Mouse (Mus musculus) kidney, postnatal 4 days (tissue): ENCODE results near the gene Mapt.

Experiments
- DNase-seq, 2 experiments: peaks; one replicate each; pipeline ENCODE4 v3.0.0; 2021; ENCODE audit warnings: mixed read lengths in 2 of 2

Mapt gene

DNA sequence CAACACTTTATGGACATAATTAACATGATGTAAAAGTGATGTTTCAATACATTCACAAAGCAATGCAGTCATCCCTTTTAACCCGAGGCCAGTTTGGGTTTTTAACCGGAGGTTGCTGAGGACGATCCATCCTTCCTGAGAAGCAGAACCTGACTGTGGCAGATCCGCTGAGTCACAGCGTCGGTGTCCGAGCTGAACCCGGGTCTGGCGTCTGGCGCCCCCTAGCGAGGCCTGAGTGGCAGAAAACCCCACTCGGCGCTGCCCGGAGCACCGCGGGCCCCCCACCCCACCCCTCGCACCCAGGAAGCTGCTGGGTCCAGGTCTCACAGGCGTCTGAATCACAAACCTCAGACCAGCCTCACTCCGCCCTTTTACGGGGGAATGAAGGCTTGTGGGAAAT is 47.0 kb downstream of the Mapt start:
- peak; percentile 80 to 84 for DNase-seq

DNA sequence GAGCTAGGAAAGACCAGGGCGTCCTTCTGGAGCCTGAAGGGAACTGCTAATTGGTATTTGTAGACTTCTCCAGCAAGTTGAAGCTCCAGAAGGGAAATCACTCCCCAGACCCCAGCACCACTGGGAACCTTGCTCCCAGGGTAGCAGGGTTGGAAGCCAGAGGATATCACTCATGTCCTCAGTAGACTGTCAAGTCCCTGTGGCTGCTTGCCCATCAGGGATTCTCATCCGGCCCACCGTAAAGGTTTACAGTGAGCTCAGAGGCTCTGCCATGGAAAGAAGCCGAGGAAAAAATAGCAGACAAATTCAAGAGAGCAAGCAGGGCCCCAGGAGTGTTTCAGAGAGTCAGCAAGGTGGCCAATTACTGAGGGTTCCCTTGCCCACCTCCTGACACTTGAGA is 47.9 kb downstream of the Mapt start:
- DNase-seq: no peak

DNA sequence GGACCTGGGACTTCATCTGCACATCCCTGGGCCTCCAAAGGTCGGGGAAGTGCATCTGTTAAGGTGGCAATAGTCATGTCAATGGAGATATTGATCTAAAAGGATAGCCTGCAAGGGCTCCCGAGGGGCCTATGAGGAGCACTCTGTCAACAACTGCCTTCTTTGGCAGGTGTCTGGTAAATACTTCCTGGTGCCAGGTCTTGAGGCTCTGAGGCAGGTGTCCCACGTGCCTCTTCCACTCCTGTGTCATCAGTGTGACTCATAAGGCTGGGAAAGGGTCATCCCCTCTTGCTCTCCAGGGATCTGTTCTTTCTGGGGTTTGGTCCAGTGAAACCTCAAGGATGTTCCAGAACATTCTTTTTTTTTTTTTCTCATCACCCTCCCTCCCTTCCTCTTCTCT is 48.3 kb downstream of the Mapt start:
- no peak for DNase-seq

DNA sequence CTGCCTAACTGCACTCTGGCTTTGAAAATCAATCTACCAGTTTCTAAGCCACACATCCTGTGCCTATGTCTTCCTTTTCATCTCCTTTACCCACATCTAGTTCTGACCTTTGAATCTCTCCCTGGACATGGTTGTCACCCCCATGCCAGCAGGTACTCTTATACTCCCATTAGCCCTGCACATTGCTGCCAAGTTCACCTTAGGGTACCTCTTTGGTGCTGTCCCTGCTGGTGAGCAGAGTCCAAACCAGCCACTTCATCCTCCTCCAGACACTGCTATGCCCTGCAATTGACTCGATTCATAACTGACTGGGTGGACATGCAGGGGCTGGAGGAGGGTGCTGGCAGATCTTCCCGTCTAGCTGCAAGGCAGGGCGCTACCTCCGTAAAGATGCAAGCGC is 50.3 kb downstream of the Mapt start:
- DNase-seq: no peak

DNA sequence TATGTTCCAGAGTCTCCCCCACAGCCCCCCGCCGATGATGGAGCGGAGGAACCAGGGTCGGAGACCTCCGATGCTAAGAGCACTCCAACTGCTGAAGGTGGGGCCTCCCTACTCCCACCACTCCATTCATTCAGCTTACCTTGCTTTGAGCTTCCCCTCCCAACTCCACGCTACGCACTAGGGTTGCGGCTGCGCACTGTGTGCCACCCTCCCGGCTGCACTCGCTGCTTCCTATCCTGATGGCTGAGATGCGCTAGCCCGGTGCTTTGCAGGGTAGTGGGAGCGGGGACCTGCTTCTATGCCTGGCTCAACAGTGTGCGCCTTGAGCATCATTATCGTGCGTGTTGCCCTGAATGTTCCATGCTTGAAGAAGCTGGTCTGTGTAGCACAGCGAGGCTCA is 55.9 kb downstream of the Mapt start:
- DNase-seq: no peak

DNA sequence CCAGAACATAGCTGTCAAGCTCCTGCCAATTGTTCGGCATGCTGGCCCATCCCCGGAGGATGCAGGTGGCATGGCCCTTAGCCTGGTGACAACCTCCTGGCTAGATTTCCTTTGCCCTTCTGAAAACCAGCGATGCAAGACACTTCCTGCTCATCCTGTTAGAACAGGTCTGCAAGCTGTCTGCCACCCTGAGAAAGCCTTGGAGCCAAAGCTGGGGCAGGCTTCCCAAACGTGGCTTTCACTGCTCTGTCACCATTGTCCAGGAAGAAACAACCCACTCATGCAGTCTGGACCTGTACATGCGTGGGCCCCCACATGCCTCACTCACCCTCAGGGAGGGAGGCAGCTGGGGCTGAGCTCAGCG is 57.6 kb downstream of the Mapt start:
- DNase-seq: peak in 1 of 2 experiments; percentile 44

DNA sequence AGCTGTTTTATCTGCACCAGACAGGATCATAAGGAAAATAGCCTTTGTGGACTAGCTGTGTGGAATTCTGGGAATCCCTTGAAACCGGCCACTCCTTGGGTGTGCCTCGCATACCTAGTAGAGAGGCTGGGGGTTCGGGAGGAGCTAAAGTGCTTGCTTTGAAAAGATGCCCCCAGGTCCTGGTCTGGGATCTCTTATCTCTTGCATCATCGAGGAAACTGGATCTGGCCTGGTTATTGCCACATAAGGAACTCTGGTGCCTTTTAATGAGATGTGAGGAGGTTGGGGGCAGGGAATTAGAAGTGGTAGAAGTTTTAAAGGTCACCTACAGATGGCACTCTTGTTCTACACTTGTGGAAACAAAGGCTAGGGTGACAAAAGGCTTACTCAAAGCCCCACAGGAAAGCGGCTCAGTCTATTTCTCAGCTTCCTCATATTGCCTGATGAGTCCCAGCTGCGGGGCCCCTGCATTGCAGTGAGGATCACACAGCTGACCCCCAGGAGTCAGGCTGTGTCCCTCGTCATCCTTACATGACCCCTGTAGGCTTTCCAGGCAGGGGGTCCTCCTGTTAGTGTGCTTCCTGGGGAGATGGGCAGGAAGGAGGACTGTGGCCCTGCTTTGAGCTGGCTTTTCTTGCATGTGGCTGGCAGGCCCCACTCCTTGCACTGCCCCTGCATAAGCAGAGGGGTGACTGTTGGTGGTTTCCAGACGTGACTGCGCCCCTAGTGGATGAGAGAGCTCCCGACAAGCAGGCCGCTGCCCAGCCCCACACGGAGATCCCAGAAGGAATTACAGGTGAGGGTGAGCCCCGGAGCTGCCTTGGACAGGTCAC is 58.2 kb downstream of the Mapt start:
- DNase-seq: peak; percentile 79 to 83

DNA sequence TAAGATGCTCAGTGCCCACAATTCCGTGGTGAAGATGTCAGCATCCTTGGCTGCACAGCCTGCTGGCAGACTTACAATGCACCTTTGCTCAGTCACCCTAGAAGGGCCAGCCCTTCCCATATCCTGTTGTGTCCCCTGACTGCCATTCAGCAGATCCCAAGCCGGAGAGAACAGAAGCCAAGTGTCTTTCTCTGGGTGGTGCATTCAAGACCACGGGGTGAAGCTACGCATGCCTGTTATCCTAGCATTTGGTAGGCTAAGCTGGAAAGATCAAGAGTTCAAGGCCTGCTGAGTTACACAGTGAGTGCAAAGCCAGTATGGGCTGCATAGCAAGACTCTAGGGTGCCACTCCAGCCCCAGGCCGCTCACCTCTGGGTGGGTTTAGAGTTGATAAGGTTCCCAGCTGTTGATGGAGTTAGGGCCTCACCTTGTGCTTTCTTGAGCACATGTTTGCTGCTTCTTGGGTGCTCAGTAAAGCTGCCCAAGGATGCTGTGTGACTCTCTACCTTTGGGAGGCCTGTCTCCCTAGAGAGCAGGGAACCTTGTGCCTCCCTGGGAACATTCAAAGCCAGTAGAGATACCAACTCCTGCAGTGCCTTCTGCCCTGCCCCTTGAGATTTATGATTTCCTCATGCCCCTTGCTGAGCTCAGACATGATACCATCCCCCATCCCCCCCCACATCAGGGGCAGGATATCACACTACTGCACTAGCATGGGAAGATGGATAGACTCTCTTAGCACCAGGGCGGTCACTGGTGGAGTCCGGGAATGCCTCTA is 61.4 kb downstream of the Mapt start:
- no peak for DNase-seq

DNA sequence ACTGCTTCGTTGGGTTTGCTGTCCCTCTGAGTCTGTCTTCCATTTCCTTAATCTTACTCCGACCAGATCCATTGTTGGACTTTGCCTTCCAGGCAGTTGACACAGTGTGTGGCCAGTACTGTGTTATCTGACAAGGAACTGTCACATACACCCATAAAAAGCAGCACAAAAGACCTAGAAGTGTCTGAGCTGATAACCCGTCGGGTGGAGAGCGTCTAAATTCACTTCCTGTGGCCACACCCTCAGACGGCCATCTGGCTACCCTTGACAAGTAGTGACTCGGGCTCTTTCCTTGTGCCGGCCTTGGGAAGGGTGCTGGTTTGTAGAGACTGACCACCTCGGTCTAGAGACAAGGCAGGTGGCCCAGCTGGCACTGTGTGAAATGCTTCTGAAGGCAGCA is 62.1 kb downstream of the Mapt start:
- DNase-seq: no peak

DNA sequence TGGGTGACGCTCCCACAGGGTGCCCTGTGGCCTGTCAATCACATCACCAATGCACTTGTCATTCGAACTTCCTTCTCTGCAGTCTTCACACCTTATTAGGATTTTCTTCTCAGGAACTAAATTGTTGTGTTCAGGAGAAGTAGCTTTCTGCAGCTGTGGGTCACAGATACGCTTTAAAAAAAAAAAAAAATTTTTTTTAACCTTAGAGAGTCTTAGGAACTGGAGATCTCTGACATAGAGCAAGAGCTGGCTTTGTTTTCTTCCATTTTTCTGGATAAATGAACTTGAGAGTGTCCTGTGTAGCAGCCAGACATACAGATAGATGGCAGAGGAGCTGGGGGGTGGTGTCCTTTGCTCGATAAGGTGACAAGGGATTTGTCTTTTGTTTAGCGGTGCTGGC is 64.0 kb downstream of the Mapt start:
- no peak for DNase-seq

DNA sequence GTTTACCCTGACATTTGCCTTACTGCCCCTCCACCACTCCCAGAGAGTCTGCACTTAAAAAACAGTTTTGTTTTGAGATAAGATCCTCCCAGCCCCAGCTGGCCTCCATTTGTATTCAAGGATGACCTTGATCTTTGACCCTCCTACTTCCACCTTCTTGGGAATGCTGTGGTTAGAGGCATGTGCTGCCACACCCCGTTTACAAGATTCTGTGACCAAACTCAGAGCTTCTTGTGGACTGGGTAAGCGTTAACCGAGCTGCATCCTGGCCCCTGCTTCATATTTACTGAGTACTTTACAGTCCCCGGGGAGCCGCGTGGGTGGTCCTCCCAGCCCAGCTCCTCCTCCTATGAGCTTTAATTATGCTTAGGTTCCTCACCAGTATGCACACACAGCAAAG is 64.5 kb downstream of the Mapt start:
- peak; percentile 29 to 41 for DNase-seq

DNA sequence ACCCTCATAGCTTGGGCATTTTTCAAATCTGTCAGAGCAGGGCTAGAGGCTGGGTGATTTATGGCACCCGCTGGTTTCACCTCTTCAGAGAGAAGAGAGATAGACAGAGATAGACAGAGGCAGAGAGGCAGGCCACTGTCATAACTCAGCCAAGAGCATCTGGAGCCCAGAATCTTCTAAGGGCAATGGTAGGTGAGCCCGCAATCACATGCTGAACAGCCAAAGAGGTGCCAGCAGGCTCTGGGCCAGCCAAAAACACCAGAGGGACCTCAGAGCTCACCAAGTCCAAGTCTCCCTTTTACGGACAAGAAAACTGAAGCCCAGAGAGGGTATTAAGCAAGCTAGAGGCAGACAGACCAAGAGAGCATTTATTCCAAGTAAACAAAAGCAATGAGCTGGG is 66.5 kb downstream of the Mapt start:
- DNase-seq: no peak

DNA sequence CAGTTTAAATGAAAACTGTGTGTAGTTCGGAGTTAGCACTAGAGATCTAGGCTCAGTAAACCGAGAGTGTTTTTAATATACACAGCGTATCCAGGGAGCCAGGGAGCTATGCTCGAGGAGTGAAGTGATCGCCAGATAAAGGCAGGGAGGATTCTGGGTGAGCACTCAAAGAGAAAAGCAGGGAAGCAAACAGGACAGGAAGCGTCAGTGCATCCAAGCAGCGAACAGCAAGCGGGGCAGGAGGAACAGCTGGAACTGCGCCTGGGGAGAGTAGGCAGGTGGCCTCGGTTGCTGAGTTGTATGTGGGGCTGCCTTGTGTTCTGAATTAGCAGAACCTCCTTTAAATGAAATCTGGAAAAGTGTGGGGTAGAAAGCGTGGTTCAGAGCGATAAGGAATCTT is 71.4 kb downstream of the Mapt start:
- DNase-seq: peak in 1 of 2 experiments; percentile 35

DNA sequence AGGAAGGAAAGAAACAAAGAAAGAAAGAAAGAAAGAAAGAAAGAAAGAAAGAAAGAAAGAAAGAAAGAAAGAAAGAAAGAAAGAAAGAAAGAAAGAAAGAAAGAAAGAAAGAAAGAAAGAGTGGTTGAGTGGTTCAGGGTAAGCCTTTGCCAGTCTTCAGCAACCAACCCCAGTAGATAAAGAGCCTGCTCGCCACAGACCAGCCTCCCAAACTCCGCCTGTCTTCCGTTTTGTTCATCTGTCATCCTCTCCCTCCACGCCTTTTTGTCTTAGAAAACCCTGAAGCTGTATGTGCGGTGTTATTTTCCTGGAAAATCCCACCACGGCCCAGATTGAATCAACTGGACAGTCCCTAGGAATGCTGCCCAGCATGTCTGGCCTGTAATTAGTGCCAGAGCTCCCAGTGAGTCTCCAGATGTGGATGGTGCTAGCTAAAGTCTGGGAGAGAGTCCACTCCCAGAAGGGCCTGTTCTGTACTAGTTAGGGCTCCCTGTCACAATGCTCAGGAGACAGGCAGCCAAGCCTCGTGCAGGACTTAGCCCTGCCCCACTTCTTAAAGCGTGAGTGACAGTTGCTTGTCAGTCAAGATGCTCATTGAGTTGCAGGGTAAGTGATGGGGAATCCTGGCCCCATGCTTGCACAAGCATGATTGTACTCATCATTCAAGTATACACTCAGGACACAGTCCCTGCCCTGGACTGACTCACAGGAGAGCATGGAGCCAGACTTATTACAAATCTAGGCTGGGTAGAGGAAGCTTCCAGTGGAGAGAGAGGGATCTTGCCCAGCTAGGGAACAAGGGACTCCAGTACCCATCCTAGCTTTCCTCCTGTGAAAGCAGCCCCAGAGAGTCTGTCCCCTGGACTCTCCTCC is 72.1 kb downstream of the Mapt start:
- DNase-seq: no peak

DNA sequence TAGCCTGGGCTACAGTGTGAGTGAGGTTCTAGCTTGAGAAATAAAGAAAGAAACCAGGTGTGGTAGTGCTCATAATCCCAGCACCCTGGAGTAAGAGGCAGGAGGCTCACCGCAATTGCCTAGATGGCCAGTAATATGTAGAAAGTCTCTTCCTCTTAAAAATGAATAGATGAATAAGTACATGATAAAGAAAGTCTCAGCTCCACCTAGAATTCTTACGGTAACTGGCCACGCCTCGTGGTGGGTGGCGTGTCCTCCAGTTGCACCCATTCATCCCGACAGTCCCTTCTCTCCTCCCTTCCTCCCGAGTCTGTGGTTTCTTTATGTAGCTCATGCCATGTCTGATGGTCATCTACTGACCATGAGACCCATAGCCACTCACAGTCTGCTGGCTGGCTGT is 74.5 kb downstream of the Mapt start:
- DNase-seq: no peak

DNA sequence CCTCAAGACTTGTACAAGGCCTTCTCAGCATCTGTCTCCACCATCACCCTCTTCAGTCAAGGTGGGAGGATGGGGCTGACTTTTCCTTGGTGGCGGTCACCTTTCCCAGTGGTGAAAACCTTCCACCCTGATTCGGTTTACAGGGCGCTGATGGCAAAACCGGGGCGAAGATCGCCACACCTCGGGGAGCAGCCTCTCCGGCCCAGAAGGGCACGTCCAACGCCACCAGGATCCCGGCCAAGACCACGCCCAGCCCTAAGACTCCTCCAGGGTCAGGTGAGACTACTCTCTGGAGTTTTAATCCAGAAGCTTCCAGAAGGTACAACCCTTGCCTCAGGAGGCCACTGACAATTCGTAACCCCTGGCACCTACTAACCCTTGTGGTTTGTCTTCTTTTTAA is 75.3 kb downstream of the Mapt start:
- DNase-seq: no peak

DNA sequence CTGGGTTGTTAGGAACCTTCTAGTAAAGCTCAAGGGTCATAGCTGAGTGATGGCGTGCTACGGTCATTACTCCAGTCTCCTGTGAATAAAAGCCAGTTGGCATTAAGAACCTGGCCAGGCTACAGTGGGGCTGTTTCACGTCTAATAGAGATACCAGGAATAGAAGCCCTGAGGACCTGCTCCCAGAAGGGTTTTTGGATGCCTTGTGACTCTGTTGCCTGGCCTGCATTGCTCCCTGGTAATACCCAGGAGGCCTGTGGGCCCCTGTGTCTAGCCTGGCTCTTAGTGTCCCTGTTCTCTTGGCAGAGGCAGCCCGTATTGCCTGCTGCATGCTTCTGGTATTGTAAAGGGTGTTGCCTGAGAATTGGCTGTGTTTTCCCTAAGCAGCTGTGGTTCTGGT is 75.9 kb downstream of the Mapt start:
- DNase-seq: no peak

DNA sequence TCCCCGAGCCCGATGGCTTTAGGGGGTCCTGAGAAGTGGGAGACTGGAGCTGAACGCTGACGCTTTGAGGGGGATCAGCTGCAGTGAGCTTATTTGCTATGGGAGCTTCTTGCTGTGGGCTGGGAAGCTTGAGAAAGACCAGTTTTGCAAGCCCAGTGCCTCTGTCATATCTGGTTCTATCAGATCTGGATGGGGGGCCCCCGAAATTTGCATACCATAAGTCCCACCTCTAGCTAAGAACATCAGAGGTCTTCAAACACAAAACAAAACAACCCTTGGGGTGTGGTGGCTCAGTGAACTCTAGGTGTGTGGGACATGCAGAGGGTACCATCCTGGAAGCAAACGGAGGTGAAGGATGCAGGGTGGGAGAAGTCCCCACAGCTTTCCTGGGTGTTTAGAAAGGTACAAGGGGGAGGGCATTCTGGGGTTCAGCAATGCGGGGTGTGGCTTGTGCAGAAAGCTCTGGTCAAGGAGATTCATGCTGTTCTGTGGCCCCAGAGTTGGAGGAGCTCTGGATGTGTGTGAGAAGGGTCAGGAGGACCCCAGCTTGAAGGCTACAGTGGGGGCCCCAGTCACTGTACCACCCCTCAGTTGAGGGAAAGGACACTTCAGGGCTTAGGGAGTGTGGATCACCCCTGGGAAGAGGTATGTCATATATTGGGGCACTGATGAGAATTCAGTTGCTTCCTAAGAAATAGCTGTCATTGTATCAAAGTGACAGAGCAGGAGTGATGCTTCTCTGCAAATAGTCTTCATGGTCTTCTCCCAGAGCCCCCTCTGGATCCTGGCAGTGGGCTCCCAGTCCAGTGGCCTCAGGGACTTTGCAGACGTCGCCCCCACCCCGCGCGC is 78.4 kb downstream of the Mapt start:
- DNase-seq: no peak

DNA sequence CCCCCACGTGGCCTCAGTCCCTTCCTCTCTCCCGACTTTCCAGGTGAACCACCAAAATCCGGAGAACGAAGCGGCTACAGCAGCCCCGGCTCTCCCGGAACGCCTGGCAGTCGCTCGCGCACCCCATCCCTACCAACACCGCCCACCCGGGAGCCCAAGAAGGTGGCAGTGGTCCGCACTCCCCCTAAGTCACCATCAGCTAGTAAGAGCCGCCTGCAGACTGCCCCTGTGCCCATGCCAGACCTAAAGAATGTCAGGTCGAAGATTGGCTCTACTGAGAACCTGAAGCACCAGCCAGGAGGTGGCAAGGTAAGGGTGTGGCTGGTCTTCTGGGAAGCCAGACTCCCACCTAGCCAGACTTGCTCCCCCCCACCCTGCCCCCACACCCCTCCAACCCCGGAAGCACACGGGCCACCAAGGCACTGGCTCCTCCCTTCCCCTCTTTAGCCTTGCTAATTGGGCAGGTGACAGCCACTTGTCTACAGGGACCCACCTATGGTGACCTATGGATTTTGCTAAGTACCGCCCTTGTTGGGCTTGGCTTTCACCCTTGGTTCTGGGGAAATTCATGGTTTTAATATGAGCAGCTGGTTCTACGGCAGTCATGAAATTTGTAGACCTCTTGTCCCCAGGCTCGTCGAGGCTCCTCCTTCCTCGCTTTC is 79.2 kb downstream of the Mapt start:
- DNase-seq: no peak

DNA sequence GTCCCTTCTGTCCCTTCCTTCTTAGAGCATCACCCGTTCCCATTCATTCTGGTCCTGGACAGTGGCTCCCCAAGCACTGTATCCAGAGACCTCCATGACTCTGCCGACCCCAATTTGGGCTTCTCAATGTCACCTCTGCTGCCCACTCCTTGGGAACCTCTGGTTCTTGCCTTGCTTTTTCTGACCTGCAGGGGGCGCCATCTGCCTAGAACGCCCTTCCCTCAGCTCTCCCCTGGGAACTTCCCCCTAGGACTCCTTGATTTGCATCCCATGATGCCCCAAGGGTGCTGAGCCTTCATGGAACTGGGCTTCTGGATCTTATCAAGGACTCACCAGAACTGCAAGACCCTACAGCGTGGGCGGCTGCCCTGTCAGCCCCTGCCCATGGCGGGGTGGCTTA is 80.5 kb downstream of the Mapt start:
- no peak for DNase-seq

DNA sequence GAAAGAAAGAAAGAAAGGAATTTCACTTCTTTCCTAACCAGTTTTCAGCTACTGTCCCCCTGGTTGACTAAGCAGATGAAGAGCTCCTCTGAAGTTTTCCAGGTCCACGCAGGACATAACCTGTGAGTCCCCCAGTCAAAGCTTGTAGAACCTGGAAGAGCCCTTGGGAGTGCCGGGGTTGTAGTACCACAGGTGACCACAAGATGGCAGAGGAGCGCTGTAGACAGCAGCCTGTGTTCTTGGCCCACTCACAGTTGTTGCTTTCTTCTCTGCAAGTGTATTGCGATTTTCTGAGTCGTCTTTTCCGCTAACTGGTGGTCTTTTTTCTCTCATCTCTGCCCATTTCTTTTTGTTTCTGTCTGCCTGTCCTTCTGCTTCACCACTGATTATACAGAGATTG is 84.5 kb downstream of the Mapt start:
- peak; percentile 85 to 88 for DNase-seq
